Comparison of ENCODE assay signal across 28 mouse cellular contexts in genomic region chr13:46925671-46926070, GRCm38 (mm10). TPM values are rescaled to one million over a fixed set of nuclear protein-coding genes. Genes with fewer than 3 reads are reported as not detected.
DNase-seq lines count a peak whose midpoint lies in the region; ATAC-seq and TF ChIP-seq lines count a peak whose summit lies in the region.
"Had no signal": no experiment of that assay in that cellular context is flagged by ENCODE, and none has a peak within 500 bp of the region (broad histone marks: within the 10 kb centered on the region; RNA-seq: fewer than 3 reads in every experiment).

No protein-coding gene starts in this region.

- no peaks in the 10 kb centered on the region for H3K27me3 ChIP-seq in heart, embryonic 10.5 days (ENCODE audit: insufficient read depth, poor library complexity, severe bottlenecking)
- H3K27me3 ChIP-seq in heart, postnatal 0 days (ENCODE audit: control insufficient read depth, insufficient read depth, low read length) = no peaks in the 10 kb centered on the region
- H3K27me3 ChIP-seq in ES-Bruce4 (ENCODE audit: control insufficient read depth, insufficient read depth, low read length, poor library complexity, severe bottlenecking) (no peaks in the 10 kb centered on the region), myocyte (ENCODE audit: control insufficient read depth, insufficient read depth, insufficient read length) (no peaks in the 10 kb centered on the region)
- H3K27me3 ChIP-seq: embryonic facial prominence, embryonic 12.5 days; forebrain, embryonic 15.5 days; limb, embryonic 15.5 days had no signal

- TF ChIP-seq EP300 in heart, postnatal 0 days (IDR thresholded peaks at IDR 0.05; ENCODE audit: low read depth) = no peak
- TF ChIP-seq EP300 in ES-Bruce4 (IDR thresholded peaks at IDR 0.05; ENCODE audit: insufficient read depth, low read depth, low read length) = no peak

- H3K4me1 ChIP-seq in heart, embryonic 10.5 days = peaks cover 59% of the 10 kb centered on the region
- H3K4me1 ChIP-seq in heart, postnatal 0 days (ENCODE audit: control insufficient read depth, insufficient read depth) = peaks cover 26% of the 10 kb centered on the region
- peaks cover 2% of the 10 kb centered on the region for H3K4me1 ChIP-seq in ES-Bruce4 (ENCODE audit: control insufficient read depth, insufficient read depth, low read length)

- H3K9me3 ChIP-seq in heart, embryonic 10.5 days = no peaks in the 10 kb centered on the region
- no peaks in the 10 kb centered on the region for H3K9me3 ChIP-seq in heart, postnatal 0 days (replicated peaks; ENCODE audit: control insufficient read depth, low read length)
- H3K9me3 ChIP-seq in ES-Bruce4 (replicated peaks; ENCODE audit: control insufficient read depth, insufficient read depth, low read length, poor library complexity, severe bottlenecking) = no peaks in the 10 kb centered on the region
- H3K9me3 ChIP-seq: embryonic facial prominence, embryonic 12.5 days; forebrain, embryonic 15.5 days; limb, embryonic 10.5 days; limb, embryonic 15.5 days had no signal

- H3K36me3 ChIP-seq in heart, embryonic 10.5 days = peaks cover 18% of the 10 kb centered on the region
- H3K36me3 ChIP-seq in heart, postnatal 0 days (replicated peaks; ENCODE audit: control insufficient read depth, insufficient read depth, low read length) = no peaks in the 10 kb centered on the region
- H3K36me3 ChIP-seq in ES-Bruce4 (ENCODE audit: control insufficient read depth, insufficient read depth, low read length, poor library complexity, severe bottlenecking) (no peaks in the 10 kb centered on the region), myocyte (ENCODE audit: control insufficient read depth, insufficient read depth) (no peaks in the 10 kb centered on the region)
- H3K36me3 ChIP-seq: embryonic facial prominence, embryonic 12.5 days; forebrain, embryonic 15.5 days had no signal

- peak overlapping the region; percentile 22; the same call in 1 of the 2 replicates for H3K27ac ChIP-seq in heart, embryonic 10.5 days
- peak overlapping the region; percentile 40; the same call in 1 of the 2 replicates for H3K27ac ChIP-seq in heart, postnatal 0 days (ENCODE audit: low read depth)
- no peak overlapping the region for H3K27ac ChIP-seq in ES-Bruce4 (ENCODE audit: insufficient read depth, low read length)
- H3K27ac ChIP-seq: embryonic facial prominence, embryonic 12.5 days; forebrain, embryonic 15.5 days; kidney, postnatal 0 days; limb, embryonic 10.5 days; limb, embryonic 15.5 days; liver, embryonic 14.5 days had no signal

- H3K79me2 ChIP-seq in myocyte (ENCODE audit: control insufficient read depth, insufficient read depth) = peaks cover 22% of the 10 kb centered on the region

- no peak overlapping the region for H3K4me3 ChIP-seq in heart, embryonic 10.5 days
- no peak overlapping the region for H3K4me3 ChIP-seq in heart, postnatal 0 days (ENCODE audit: low read depth, low read length)
- H3K4me3 ChIP-seq in ES-Bruce4 (ENCODE audit: low read depth, low read length) (0 out of 2 replicates have a peak overlapping the region, but pooled peaks have one; percentile 14), myocyte (no peak overlapping the region)
- H3K4me3 ChIP-seq: embryonic facial prominence, embryonic 12.5 days; forebrain, embryonic 15.5 days; limb, embryonic 10.5 days; limb, embryonic 15.5 days had no signal

- no peak overlapping the region for H3ac ChIP-seq in myocyte (ENCODE audit: control insufficient read depth, insufficient read length)

- 95% methylated on average over 13 of the region's 13 CpGs for WGBS in heart, embryonic 10.5 days
- 83% methylated on average over 13 of the region's 13 CpGs for WGBS in heart, postnatal 0 days

- 0 out of 2 replicates have a peak overlapping the region, but pooled peaks have one; percentile 8 for H3K4me2 ChIP-seq in heart, postnatal 0 days (ENCODE audit: low read depth, low read length)
- H3K4me2 ChIP-seq in myocyte (ENCODE audit: low read depth) = no peak overlapping the region
- H3K4me2 ChIP-seq: embryonic facial prominence, embryonic 12.5 days; forebrain, embryonic 15.5 days; limb, embryonic 15.5 days had no signal

- no peak for ATAC-seq in heart, postnatal 0 days (ENCODE audit: insufficient read depth, low read depth)
- ATAC-seq: forebrain, embryonic 15.5 days; hindbrain, embryonic 16.5 days had no signal

- no peak for TF ChIP-seq POLR2A in ES-Bruce4 (IDR thresholded peaks at IDR 0.05; ENCODE audit: insufficient read depth, low read length)
- TF ChIP-seq POLR2A in myocyte (IDR thresholded peaks at IDR 0.05; ENCODE audit: insufficient read length, low read depth) = no peak

- no peak for TF ChIP-seq CTCF in heart, postnatal 0 days (IDR thresholded peaks at IDR 0.05; ENCODE audit: low read depth)
- TF ChIP-seq CTCF in ES-Bruce4 (IDR thresholded peaks at IDR 0.05; ENCODE audit: low read depth, low read length) = no peak

- DNase-seq in heart, embryonic 10.5 days (ENCODE audit: low spot score) = no peak
- no peak for DNase-seq in heart, adult 11 months
- DNase-seq in heart, postnatal 0 days (ENCODE audit: low spot score) = no peak
- DNase-seq in heart, adult 8-10 months (ENCODE audit: low spot score) = no peak
- no peak for DNase-seq in lung, postnatal 25 days (ENCODE audit: low spot score)
- no peak for DNase-seq in adrenal gland, adult 2 months
- DNase-seq: adrenal gland, postnatal 25 days; cerebellum, adult 11-12 months; cerebellum, adult 9-11 months; embryo, embryonic 11 days; gastrocnemius, postnatal 36 days; heart, postnatal 10 days; kidney, adult 8-10 months; kidney, postnatal 4 days; layer of hippocampus, postnatal 36 days; lung, adult 2 months; lung, postnatal 10 days; midbrain, embryonic 14.5 days; right cerebral cortex, adult 18-20 months had no signal

- H3K9ac ChIP-seq in heart, postnatal 0 days (replicated peaks; ENCODE audit: low read depth, low read length) = no peak overlapping the region
- H3K9ac ChIP-seq in ES-Bruce4 (ENCODE audit: low read depth, poor library complexity, severe bottlenecking) = 0 out of 2 replicates have a peak overlapping the region, but pooled peaks have one; percentile 3
- H3K9ac ChIP-seq: embryonic facial prominence, embryonic 12.5 days; forebrain, embryonic 15.5 days; limb, embryonic 15.5 days; liver, embryonic 14.5 days had no signal

TF ChIP-seq in myocyte, 11 proteins besides CTCF, POLR2A, EP300 and RAD21:
- no peak for TF ChIP-seq CEBPB (IDR thresholded peaks at IDR 0.05; ENCODE audit: insufficient read depth, poor library complexity, severe bottlenecking)
- TF ChIP-seq USF1 (IDR thresholded peaks at IDR 0.05; ENCODE audit: low read depth) = no peak
- TF ChIP-seq MAX (IDR thresholded peaks at IDR 0.05; ENCODE audit: low read depth) = no peak
- no peak for TF ChIP-seq REST (IDR thresholded peaks at IDR 0.05; ENCODE audit: insufficient read depth, insufficient read length)
- TF ChIP-seq TCF12 (IDR thresholded peaks at IDR 0.05; ENCODE audit: insufficient read depth, poor library complexity, severe bottlenecking) = no peak
- TF ChIP-seq POLR2AphosphoS2 (IDR thresholded peaks at IDR 0.05; ENCODE audit: insufficient read length, low read depth) = no peak
- peak in 2 of 3 experiments; percentile 32 to 34 for TF ChIP-seq MYOG (IDR thresholded peaks at IDR 0.05; ENCODE audit: control insufficient read depth in 1 of 3, insufficient read depth in 1 of 3, insufficient read length in 2 of 3, low read depth in 2 of 3)
- TF ChIP-seq E2F4 (IDR thresholded peaks at IDR 0.05; ENCODE audit: insufficient read depth) = no peak
- TF ChIP-seq TCF3 (IDR thresholded peaks at IDR 0.05; ENCODE audit: insufficient read length, low read depth) = no peak
- TF ChIP-seq SRF (IDR thresholded peaks at IDR 0.05; ENCODE audit: control insufficient read depth, insufficient read length, low read depth) = no peak
- peak in 1 of 3 experiments; percentile 40 for TF ChIP-seq MYOD1 (IDR thresholded peaks at IDR 0.05; ENCODE audit: control insufficient read depth in 1 of 3, insufficient read length in 2 of 3, low read depth in 2 of 3)

RNA-seq across cellular contexts. Expression of gene Kif13a, which starts 4.0 kb away (rescaled TPM):
- polyA plus RNA-seq in heart, embryonic 10.5 days (2016; fragmentation: Nextera tagmentation; extraction: Ambion mirVana) = 29.1 and 46.4 TPM in 2 replicates
- 48.7 and 81.8 TPM in 2 replicates for total RNA-seq in heart, postnatal 0 days (2014; rRNA removed; ENCODE audit: low replicate concordance)
- polyA plus RNA-seq in heart, postnatal 0 days (2015; fragmentation: Nextera tagmentation; extraction: Ambion mirVana) = 29.8 and 36.7 TPM in 2 replicates
- total RNA-seq in heart, adult 8-10 months (2022) = 100 to 1,000 TPM; 113 to 126 (median 121) TPM
- polyA plus RNA-seq in ES-Bruce4 (2011; ENCODE audit: insufficient read depth, insufficient read length, low read depth, missing spikeins) = 36.7 and 41.1 TPM in 2 replicates
- polyA plus RNA-seq in myocyte (2012; fragmentation: generic; extraction: Trizol) = 15.4 TPM
- 10 to 100 TPM; 26.0 to 40.6 TPM for total RNA-seq in adrenal gland, adult 2 months (2021)
- 13.6 and 13.7 TPM in 2 replicates for polyA plus RNA-seq in adrenal gland, adult 2 months (2012; rRNA removed)
